Mouse (Mus musculus) frontal cortex, adult (tissue): ENCODE measurements around the gene Twist2.
A peak's percentile ranks its signal among the peaks of the same experiment; 100 is the strongest.

Experiments used
- ATAC-seq: cut with Nextera tagmentation; 2 replicates; pipeline ENCODE4 v1.9.2; 2017; ENCODE audit warnings: mild to moderate bottlenecking, moderate library complexity, mixed read lengths; ENCODE audit not compliant: low TSS enrichment

The Twist2 gene

GRCm38 (mm10) chr1:91816571-91816970 lies 15.3 kb downstream of the Twist2 start:
- ATAC-seq = no peak

- no peak for ATAC-seq
Measured at GRCm38 (mm10) chr1:91819237-91819636, 18.0 kb downstream of the Twist2 start.

- ATAC-seq = no peak
Measured at GRCm38 (mm10) chr1:91820531-91820930, 19.3 kb downstream of the Twist2 start.

- ATAC-seq = peak; percentile 50; the same call in 1 of the 2 replicates
Measured at GRCm38 (mm10) chr1:91822316-91822824, 21.1 kb downstream of the Twist2 start.

- ATAC-seq = no peak
Measured at GRCm38 (mm10) chr1:91823530-91823929, 22.3 kb downstream of the Twist2 start.

GRCm38 (mm10) chr1:91823951-91824350 lies 22.7 kb downstream of the Twist2 start:
- ATAC-seq = no peak

- ATAC-seq = no peak
Measured at GRCm38 (mm10) chr1:91825261-91825660, 24.0 kb downstream of the Twist2 start.

- ATAC-seq = no peak
Measured at GRCm38 (mm10) chr1:91831978-91832377, 30.7 kb downstream of the Twist2 start.

- 0 out of 2 replicates have a peak, but pooled peaks have one; percentile 33 for ATAC-seq
Measured at GRCm38 (mm10) chr1:91839557-91839956, 38.3 kb downstream of the Twist2 start.

GRCm38 (mm10) chr1:91839979-91840378 lies 38.7 kb downstream of the Twist2 start:
- ATAC-seq = peak; percentile 32; the same call in 1 of the 2 replicates

GRCm38 (mm10) chr1:91844236-91844635 lies 43.0 kb downstream of the Twist2 start:
- ATAC-seq = peak; percentile 44

- no peak for ATAC-seq
Measured at GRCm38 (mm10) chr1:91844681-91845379, 43.6 kb downstream of the Twist2 start.

- ATAC-seq = peak; percentile 51; the same call in 1 of the 2 replicates
Measured at GRCm38 (mm10) chr1:91845380-91845957, 44.2 kb downstream of the Twist2 start.

GRCm38 (mm10) chr1:91851300-91851699 lies 50.0 kb downstream of the Twist2 start:
- ATAC-seq = no peak

- no peak for ATAC-seq
Measured at GRCm38 (mm10) chr1:91856771-91857664, 55.8 kb downstream of the Twist2 start.

GRCm38 (mm10) chr1:91858101-91858790 lies 57.0 kb downstream of the Twist2 start:
- no peak for ATAC-seq

- ATAC-seq = no peak
Measured at GRCm38 (mm10) chr1:91858901-91859300, 57.6 kb downstream of the Twist2 start.

- ATAC-seq = no peak
Measured at GRCm38 (mm10) chr1:91861511-91861910, 60.2 kb downstream of the Twist2 start.

GRCm38 (mm10) chr1:91866001-91866400 lies 64.7 kb downstream of the Twist2 start:
- peak; percentile 91 for ATAC-seq

- no peak for ATAC-seq
Measured at GRCm38 (mm10) chr1:91871101-91871500, 69.8 kb downstream of the Twist2 start.

GRCm38 (mm10) chr1:91872388-91873059 lies 71.3 kb downstream of the Twist2 start:
- peak; percentile 62 for ATAC-seq
